Mouse (Mus musculus) testis, postnatal 14 days (tissue): ENCODE data around the gene Wt1.

Source experiments
- DNase-seq: peaks from one replicate; pipeline ENCODE4 v3.0.0; 2021; ENCODE audit warnings: low spot score

Gene Wt1

DNA sequence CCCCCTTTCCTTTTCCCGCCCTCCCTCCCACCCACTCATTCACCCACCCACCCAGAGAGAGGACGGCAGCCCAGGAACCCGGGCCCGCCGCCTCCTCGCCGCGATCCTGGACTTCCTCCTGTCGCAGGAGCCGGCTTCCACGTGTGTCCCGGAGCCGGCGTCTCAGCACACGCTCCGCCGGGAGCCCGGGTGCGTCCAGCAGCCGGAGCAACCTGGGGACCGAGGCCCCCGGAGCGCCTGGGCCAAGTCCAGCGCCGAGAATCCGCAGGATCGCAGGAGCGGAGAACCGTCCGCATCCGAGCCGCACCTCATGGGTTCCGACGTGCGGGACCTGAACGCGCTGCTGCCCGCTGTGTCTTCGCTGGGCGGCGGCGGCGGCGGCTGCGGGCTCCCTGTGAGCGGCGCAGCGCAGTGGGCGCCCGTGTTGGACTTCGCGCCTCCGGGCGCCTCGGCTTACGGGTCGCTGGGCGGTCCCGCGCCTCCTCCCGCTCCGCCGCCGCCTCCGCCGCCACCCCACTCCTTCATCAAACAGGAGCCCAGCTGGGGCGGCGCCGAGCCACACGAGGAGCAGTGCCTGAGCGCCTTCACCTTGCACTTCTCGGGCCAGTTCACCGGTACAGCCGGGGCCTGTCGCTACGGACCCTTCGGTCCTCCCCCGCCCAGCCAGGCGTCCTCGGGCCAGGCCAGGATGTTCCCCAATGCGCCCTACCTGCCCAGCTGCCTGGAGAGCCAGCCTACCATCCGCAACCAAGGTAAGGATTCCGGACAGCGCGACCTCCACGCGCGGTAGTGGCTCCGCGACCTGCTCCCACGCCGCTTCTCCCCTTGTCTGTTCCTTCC, 582 bp downstream of the Wt1 start:
- DNase-seq, result no peak

GRCm38 (mm10) chr2:105127531-105128480, 1.5 kb downstream of the Wt1 start:
- no peak for DNase-seq

- DNase-seq, result no peak
These were observed 2.2 kb downstream of the Wt1 start for GRCm38 (mm10) chr2:105128564-105128963.

GRCm38 (mm10) chr2:105130351-105131060, 4.2 kb downstream of the Wt1 start:
- DNase-seq, result peak; percentile 86

DNA sequence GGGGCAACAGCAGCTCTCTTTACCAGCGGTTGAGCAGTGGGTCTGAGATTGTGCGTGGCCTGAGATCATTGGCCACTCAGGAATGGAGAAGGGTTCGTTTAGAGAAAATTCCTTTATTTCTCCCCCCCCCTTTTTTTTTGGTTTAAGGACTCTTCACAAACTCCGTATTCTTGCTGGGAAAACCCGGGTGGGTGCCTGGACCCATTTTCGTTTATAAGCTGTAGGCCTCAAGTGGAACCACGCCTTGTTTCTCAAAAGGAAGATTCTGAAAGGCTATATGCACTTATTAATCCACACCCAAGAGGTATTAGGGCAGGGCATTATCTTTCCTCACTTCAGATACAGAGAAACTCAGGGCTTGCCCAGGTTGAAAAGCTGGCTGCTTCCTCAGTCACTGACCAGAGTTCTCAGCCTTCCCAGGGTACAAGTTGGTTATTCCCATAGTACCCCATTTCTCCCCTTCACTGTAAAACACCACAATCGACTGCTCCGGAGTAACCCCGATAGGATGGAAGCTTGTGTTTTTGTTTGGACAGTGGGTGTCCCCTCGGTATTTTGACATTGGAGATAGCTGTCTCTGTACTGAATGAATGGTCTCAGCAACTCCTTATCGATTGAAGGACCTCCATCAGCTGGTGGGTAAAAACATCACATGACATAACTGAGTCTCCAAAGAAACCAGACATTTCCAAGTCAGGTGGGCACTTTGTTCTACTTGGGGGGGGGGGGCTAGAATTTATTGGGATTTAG, 4.9 kb downstream of the Wt1 start:
- no peak for DNase-seq

- no peak for DNase-seq
These were observed 5.4 kb downstream of the Wt1 start for GRCm38 (mm10) chr2:105131811-105132100.

DNA sequence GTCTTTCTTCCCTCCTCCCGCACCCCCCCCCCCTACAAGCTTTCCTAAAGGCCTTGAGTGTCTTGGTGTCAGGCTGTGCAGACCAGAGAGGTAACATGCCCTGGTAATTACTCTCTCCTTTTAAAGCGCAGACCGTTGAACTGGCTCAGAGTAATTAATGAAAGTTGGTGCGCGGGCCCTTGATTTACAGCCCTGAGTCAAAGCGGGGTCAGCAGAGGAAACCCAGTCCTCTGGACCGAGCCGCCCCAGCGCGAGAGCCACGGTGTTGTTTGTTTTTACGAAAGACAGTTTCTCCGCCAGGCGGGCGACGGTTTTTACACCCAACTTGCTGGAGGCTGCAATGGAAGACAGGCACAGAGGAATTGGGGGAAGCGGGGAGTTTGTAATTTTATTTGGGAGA, 6.0 kb downstream of the Wt1 start:
- no peak for DNase-seq

DNA sequence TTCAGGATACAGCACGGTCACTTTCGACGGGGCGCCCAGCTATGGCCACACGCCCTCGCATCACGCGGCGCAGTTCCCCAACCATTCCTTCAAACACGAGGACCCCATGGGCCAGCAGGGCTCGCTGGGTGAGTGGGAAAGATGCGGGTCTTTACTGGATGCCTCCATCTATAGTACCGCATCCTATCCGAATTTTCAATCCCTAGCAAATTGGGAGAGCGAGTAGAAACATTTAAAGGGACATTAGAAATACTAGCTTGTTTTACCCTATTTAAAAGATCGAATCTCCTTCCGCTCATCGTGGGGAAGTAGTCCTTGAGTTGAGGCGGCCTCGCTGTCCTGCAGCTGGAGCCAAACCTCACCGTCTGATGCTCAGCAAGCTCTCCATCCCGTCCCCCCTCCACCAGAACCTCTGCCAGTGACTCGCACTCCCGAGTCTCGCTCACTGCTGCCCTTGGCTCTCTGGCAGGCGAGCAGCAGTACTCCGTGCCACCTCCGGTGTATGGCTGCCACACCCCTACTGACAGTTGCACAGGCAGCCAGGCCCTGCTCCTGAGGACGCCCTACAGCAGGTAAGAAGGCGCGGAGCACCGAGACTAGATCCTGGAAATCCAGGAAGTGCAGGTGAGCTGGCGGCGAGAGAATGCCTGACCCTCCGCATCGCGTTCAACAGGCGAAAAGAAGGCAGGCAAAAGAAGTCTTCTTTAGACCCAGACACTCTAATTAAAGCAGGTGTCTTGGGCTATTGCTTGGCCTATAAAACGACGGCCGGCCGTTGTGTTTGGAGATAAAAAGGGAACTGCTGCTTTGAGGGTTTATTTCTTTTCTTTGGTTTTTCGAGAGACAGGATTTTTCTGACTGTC, 6.8 kb downstream of the Wt1 start:
- no peak for DNase-seq

DNA sequence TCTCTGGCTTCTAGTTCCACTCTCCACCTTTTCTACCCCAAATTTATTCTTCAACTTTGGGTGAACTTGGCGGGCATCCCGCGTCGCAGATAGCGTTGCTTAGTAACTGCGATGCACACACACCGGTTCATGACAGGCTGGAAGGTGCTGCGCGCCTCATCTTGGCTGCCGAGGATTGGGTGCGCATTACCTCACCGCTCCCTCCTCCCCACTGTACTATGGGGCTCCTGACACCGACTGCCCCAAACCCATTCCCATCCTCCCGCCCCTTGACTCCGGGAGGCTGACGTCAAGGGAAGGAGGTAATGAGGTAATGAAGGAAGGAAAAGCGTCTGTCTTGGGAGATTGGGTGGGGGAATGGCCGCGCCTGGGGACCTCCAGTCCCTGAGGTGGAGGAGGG, 8.0 kb downstream of the Wt1 start:
- no peak for DNase-seq

GRCm38 (mm10) chr2:105139471-105139870, 13.1 kb downstream of the Wt1 start:
- no peak for DNase-seq

DNA sequence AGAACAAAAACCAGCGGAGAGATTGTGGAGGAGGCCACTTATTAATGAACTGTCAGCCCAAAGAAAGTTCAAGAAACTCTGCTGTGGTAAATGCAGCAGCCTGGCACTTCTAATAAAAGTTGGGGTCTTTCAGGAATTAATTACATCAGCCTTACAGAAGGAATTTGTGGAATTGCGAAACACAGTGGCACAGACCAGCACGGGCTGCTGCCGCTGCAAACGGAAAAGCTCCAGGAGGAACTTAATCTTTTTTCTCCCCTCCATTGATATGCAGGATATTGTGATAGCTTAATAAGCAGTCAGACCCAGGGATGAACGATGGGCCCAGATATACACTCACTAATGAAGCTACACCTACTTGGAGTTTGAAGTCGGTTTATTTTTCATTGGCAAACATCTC, 15.0 kb downstream of the Wt1 start:
- DNase-seq, result no peak

- no peak for DNase-seq
These were observed 17.4 kb downstream of the Wt1 start for GRCm38 (mm10) chr2:105143731-105144130.

DNA sequence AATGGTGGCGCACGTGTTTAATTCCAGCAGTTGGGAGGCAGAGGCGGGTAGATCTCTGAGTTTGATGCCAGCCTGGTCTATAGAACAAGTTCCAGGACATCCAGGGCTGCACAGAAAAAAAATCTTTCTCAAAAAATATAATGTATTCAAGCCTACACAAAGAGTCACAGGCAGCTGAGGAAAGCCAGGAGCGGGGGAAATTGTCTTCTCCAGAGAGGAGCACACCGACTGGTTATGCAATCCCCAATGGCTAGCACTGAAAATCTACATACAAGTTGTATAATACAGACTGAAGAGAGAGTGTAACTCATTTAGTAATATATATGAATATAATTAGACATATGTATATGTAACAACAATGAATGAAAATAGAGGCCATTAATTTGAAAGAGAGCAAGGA, 25.2 kb downstream of the Wt1 start:
- DNase-seq, result no peak

- DNase-seq, result no peak
These were observed 26.7 kb downstream of the Wt1 start for GRCm38 (mm10) chr2:105153046-105153445.

GRCm38 (mm10) chr2:105160949-105161348, 34.6 kb downstream of the Wt1 start:
- DNase-seq, result no peak

DNA sequence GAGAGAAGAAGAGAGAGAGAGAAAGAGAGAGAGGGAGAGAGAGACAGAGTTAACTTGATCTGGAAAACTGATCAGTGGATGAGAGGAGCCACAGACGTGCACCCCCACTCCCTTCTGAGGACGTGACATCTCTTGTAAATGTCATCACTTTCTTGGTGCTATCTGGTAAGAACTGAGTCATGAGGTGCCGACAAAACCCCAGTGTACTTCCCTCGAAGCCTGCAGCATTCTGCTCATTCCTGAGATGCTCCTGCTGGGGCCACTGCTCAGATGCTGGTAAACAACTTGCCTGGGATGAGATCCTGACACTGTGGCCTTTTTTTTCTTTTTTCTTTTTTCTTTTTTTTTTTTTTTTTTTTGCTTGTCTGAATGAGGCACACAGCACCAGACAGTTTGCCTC, 36.4 kb downstream of the Wt1 start:
- no peak for DNase-seq

GRCm38 (mm10) chr2:105168137-105168536, 41.8 kb downstream of the Wt1 start:
- DNase-seq, result no peak

DNA sequence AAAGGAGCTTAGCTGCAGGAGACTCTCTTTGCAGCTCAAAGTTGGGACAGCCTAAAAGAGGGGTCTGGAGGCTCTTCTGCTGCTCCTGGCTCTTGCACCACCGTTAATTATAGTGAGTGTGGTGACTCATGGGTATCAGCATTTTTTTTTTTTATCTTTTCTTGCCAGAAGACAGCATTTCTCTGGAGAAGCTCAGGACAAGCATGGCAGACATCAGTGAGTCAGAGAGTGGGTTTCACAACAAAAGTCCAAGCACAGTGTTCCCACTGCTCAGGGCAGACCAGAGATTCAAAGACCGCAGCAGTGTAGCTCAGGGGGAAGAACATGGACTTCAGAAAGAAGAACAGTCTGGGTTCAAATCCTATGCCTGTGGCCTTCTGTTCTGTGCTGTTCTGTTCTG, 47.9 kb downstream of the Wt1 start:
- no peak for DNase-seq

DNA sequence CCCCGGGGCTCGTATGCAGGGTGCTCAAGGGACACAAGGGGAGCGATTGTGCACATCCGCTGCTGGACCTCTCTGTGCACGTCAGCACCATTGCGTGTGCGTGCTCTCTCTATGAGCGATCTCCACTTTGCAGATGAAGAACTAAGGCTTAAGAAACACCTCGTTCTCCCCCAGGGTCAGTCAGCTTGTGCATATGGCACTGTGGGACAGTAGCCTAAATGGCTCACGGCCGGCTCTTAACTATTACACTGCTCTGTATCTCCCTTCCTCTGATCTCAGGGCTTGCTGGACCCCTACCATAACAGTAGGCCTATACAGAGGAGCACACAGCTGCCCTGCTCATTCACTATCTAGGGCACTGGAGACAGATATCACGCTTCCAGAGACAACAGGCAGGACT, 52.5 kb downstream of the Wt1 start:
- no peak for DNase-seq

GRCm38 (mm10) chr2:105182501-105182900, 56.2 kb downstream of the Wt1 start:
- no peak for DNase-seq

DNA sequence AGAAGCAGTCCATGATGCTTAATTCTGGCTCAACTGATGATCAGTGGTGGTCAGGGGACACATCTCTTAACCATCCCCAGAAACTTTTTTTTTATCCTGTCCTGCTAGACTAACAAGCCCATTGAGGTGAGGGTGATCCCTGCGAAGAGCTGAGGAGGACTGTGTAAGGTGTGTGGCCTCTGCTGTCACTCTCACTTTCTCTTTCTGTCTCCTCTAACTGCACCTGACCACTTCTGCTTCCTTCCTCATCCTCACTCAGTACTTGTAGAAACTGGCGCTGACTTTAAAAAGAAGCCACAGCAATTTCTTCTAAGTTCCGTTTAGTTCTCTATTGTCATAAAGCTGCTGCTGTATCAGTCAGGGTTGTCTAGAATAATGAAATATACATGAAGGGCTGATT, 58.8 kb downstream of the Wt1 start:
- DNase-seq, result no peak
